Comparison of ENCODE assay signal across 23 mouse cellular contexts in the genomic region with DNA sequence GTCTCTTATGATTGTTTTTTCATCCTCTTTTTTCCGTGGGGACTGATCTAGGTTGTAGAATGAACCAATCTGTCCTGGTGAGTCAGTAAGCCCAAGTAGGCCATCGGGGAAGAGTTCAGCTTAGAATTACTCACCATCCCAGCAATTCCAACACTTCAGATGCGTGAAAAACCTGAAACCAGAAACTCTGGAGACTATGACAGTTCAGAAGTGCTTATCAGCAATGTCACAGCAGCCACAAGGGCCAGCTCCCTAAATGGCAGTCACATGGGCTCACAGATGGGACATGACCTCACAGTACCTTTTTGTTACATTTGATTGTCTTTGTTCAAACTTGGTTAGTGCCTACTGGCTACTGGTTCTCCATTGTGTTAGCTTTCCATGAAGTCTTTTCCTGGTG.
A peak's percentile ranks its signal among the peaks of the same experiment; 100 is the strongest.
DNase-seq lines count a peak whose midpoint lies in the region; ATAC-seq and TF ChIP-seq lines count a peak whose summit lies in the region.
"Had no signal": no experiment of that assay in that cellular context is flagged by ENCODE, and none has a peak within 500 bp of the region (broad histone marks: within the 10 kb centered on the region; RNA-seq: fewer than 3 reads in every experiment).

No protein-coding gene starts in this region.

- intact Hi-C loops in heart, postnatal 36 days (cut with DNase I) = no loop called here
- intact Hi-C loops in left cerebral cortex, adult 2 months (cut with DNase I) = no loop called here
- intact Hi-C loops in left cerebral cortex, postnatal 14 days (cut with DNase I) = no loop called here

- no peak overlapping the region for H3K4me2 ChIP-seq in heart, postnatal 0 days (ENCODE audit: low read depth, low read length)
- no peak overlapping the region for H3K4me2 ChIP-seq in kidney, embryonic 16.5 days (replicated peaks; ENCODE audit: low read depth, low read length)
- H3K4me2 ChIP-seq: embryonic facial prominence, embryonic 12.5 days; forebrain, embryonic 13.5 days; forebrain, embryonic 15.5 days had no signal

- no peak overlapping the region for H3K9ac ChIP-seq in heart, postnatal 0 days (replicated peaks; ENCODE audit: low read depth, low read length)
- no peak overlapping the region for H3K9ac ChIP-seq in kidney, embryonic 16.5 days (replicated peaks; ENCODE audit: low read length)
- H3K9ac ChIP-seq: embryonic facial prominence, embryonic 12.5 days; forebrain, embryonic 13.5 days; forebrain, embryonic 15.5 days; forebrain, postnatal 0 days had no signal

- peak; percentile 25; the same call in 1 of the 2 replicates for ATAC-seq in heart, postnatal 0 days (ENCODE audit: insufficient read depth, low read depth)
- 0 out of 2 replicates have a peak, but pooled peaks have one; percentile 14 for ATAC-seq in megakaryocyte progenitor cell, adult 5-6 weeks (replicated peaks; ENCODE audit: poor library complexity)
- no peak for ATAC-seq in kidney, embryonic 16.5 days (ENCODE audit: low FRiP score, low TSS enrichment)
- ATAC-seq: activated CD4-positive, CD25-positive, alpha-beta regulatory T cell, adult 4 months; forebrain, embryonic 13.5 days; forebrain, embryonic 15.5 days; forebrain, postnatal 0 days; Patski had no signal

- no peak for TF ChIP-seq EP300 in heart, postnatal 0 days (IDR thresholded peaks at IDR 0.05; ENCODE audit: low read depth)

- H3K4me3 ChIP-seq in heart, postnatal 0 days (ENCODE audit: low read depth, low read length) = no peak overlapping the region
- no peak overlapping the region for H3K4me3 ChIP-seq in left cerebral cortex, adult 2 months
- no peak overlapping the region for H3K4me3 ChIP-seq in kidney, embryonic 16.5 days (ENCODE audit: low read length)
- H3K4me3 ChIP-seq: embryonic facial prominence, embryonic 10.5 days; embryonic facial prominence, embryonic 12.5 days; forebrain, embryonic 13.5 days; forebrain, embryonic 15.5 days had no signal

- no peak for TF ChIP-seq CTCF in heart, postnatal 0 days (IDR thresholded peaks at IDR 0.05; ENCODE audit: low read depth)
- TF ChIP-seq CTCF in left cerebral cortex, adult 2 months (IDR thresholded peaks at IDR 0.05) = no peak

- no peaks in the 10 kb centered on the region for H3K4me1 ChIP-seq in heart, postnatal 0 days (ENCODE audit: control insufficient read depth, insufficient read depth)
- no peaks in the 10 kb centered on the region for H3K4me1 ChIP-seq in kidney, embryonic 16.5 days (ENCODE audit: insufficient read depth, low read length)
- H3K4me1 ChIP-seq: forebrain, embryonic 13.5 days; forebrain, embryonic 15.5 days had no signal

- H3K27me3 ChIP-seq in heart, postnatal 0 days (ENCODE audit: control insufficient read depth, insufficient read depth, low read length) = no peaks in the 10 kb centered on the region
- H3K27me3 ChIP-seq in kidney, embryonic 16.5 days (ENCODE audit: insufficient read depth, low read length) = no peaks in the 10 kb centered on the region
- H3K27me3 ChIP-seq: embryonic facial prominence, embryonic 12.5 days; forebrain, embryonic 13.5 days; forebrain, embryonic 15.5 days; Patski had no signal

- no peaks in the 10 kb centered on the region for H3K36me3 ChIP-seq in heart, postnatal 0 days (replicated peaks; ENCODE audit: control insufficient read depth, insufficient read depth, low read length)
- no peaks in the 10 kb centered on the region for H3K36me3 ChIP-seq in kidney, embryonic 16.5 days (ENCODE audit: insufficient read depth, low read length)
- H3K36me3 ChIP-seq: embryonic facial prominence, embryonic 10.5 days; embryonic facial prominence, embryonic 12.5 days; forebrain, embryonic 15.5 days had no signal

- no peak overlapping the region for H3K27ac ChIP-seq in heart, postnatal 0 days (ENCODE audit: low read depth)
- H3K27ac ChIP-seq in left cerebral cortex, adult 2 months = peak overlapping the region; percentile 0; the same call in 1 of the 2 replicates
- no peak overlapping the region for H3K27ac ChIP-seq in kidney, embryonic 16.5 days (ENCODE audit: low read length)
- H3K27ac ChIP-seq: embryonic facial prominence, embryonic 10.5 days; embryonic facial prominence, embryonic 12.5 days; forebrain, embryonic 13.5 days; forebrain, embryonic 15.5 days had no signal

- 37% methylated on average over 3 of the region's 3 CpGs for WGBS in heart, postnatal 0 days
- WGBS in kidney, embryonic 16.5 days = 70% methylated on average over 3 of the region's 3 CpGs

- no peak for DNase-seq in heart, postnatal 0 days (ENCODE audit: low spot score)
- DNase-seq in heart, postnatal 36 days = no peak
- no peak for DNase-seq in left cerebral cortex, adult 2 months (ENCODE audit: extremely low spot score in 1 of 2, low spot score in 2 of 2)
- DNase-seq in left cerebral cortex, postnatal 14 days (ENCODE audit: low spot score in 2 of 2) = no peak
- peak; percentile 76 for DNase-seq in brain, adult 2 months (ENCODE audit: low read depth, low spot score)
- DNase-seq in cerebellum, adult 11 months = no peak
- DNase-seq: adrenal gland, adult 2 months; adrenal gland, postnatal 10 days; adrenal gland, postnatal 25 days; cerebellum, adult 18-20 months; cerebellum, adult 8-10 months; cerebellum, adult 9-11 months; cerebellum, postnatal 14 days; cerebellum, postnatal 36 days; forebrain, postnatal 0 days had no signal

- no peaks in the 10 kb centered on the region for H3K9me3 ChIP-seq in heart, postnatal 0 days (replicated peaks; ENCODE audit: control insufficient read depth, low read length)
- no peaks in the 10 kb centered on the region for H3K9me3 ChIP-seq in kidney, embryonic 16.5 days (ENCODE audit: low read length)
- H3K9me3 ChIP-seq: embryonic facial prominence, embryonic 10.5 days; embryonic facial prominence, embryonic 12.5 days; forebrain, embryonic 13.5 days; forebrain, embryonic 15.5 days had no signal
